Mouse (Mus musculus): Measurements from ENCODE around the gene Gna13. TPM values are rescaled to one million over a fixed set of nuclear protein-coding genes. Genes with fewer than 3 reads are reported as not detected.

The Gna13 gene
- total RNA-seq, 1 experiment = 34.8 TPM

GRCm38 (mm10) chr11:109330706-109331393, 31.8 kb upstream of the Gna13 start:
- H3K36me3 ChIP-seq (ENCODE audit: control insufficient read depth, insufficient read depth, low read length, poor library complexity, severe bottlenecking) = no peaks in the 10 kb centered on the region
- no peaks in the 10 kb centered on the region for H3K9me3 ChIP-seq (ENCODE audit: control insufficient read depth, insufficient read depth, low read depth, low read length)
- no peak overlapping the region for H3K9ac ChIP-seq (ENCODE audit: insufficient read depth, low read depth, low read length, poor library complexity, severe bottlenecking)
- TF ChIP-seq CHD2 (IDR thresholded peaks at IDR 0.05; ENCODE audit: low read depth, low read length) (no peak), ZNF384 (IDR thresholded peaks at IDR 0.05; ENCODE audit: low read depth, low read length) (no peak), ZC3H11A (IDR thresholded peaks at IDR 0.05; ENCODE audit: borderline replicate concordance, low read depth, low read length) (no peak), MAFK (IDR thresholded peaks at IDR 0.05; ENCODE audit: insufficient read depth, low read depth, low read length) (no peak), HCFC1 (IDR thresholded peaks at IDR 0.05; ENCODE audit: borderline replicate concordance, insufficient read depth, low read length) (no peak)
- H3K27ac ChIP-seq (ENCODE audit: insufficient read depth, low read depth, low read length, poor library complexity, severe bottlenecking) = no peak overlapping the region
- in situ Hi-C loops (cut with MboI; ENCODE audit: low sequenced_read_pairs in 2 of 2, unreplicated experiment in 2 of 2) = no loop called here
- H3K4me1 ChIP-seq (ENCODE audit: control insufficient read depth in 2 of 2, insufficient read depth in 2 of 2, low read length in 2 of 2, poor library complexity in 1 of 2) = peaks cover 0 to 2% of the 10 kb centered on the region in 2 experiments; a peak in 1 of 4 replicates
- DNase-seq (ENCODE audit: low read depth, low spot score) = no peak
- H3K4me3 ChIP-seq (ENCODE audit: insufficient read depth in 1 of 2, low read depth in 1 of 2, low read length in 2 of 2, poor library complexity in 1 of 2, severe bottlenecking in 1 of 2) = peak overlapping the region in 1 of 2 experiments; percentile 35; a peak in 2 of 4 replicates

- DNase-seq (ENCODE audit: low read depth, low spot score) = peak; percentile 96
- TF ChIP-seq ZC3H11A (IDR thresholded peaks at IDR 0.05; ENCODE audit: borderline replicate concordance, low read depth, low read length) (peak; percentile 80), MAFK (IDR thresholded peaks at IDR 0.05; ENCODE audit: insufficient read depth, low read depth, low read length) (no peak), ZNF384 (IDR thresholded peaks at IDR 0.05; ENCODE audit: low read depth, low read length) (no peak)
- no peaks in the 10 kb centered on the region for H3K36me3 ChIP-seq (ENCODE audit: control insufficient read depth, insufficient read depth, low read length, poor library complexity, severe bottlenecking)
- H3K9ac ChIP-seq (ENCODE audit: insufficient read depth, low read depth, low read length, poor library complexity, severe bottlenecking) = no peak overlapping the region
- H3K4me3 ChIP-seq (ENCODE audit: insufficient read depth in 1 of 2, low read depth in 1 of 2, low read length in 2 of 2, poor library complexity in 1 of 2, severe bottlenecking in 1 of 2) = peak overlapping the region in 1 of 2 experiments; percentile 35; a peak in 1 of 4 replicates
- H3K27ac ChIP-seq (ENCODE audit: insufficient read depth, low read depth, low read length, poor library complexity, severe bottlenecking) = no peak overlapping the region
- in situ Hi-C loops (cut with MboI; ENCODE audit: low sequenced_read_pairs in 2 of 2, unreplicated experiment in 2 of 2) = no loop called here
- H3K4me1 ChIP-seq (ENCODE audit: control insufficient read depth in 2 of 2, insufficient read depth in 2 of 2, low read length in 2 of 2, poor library complexity in 1 of 2) = peaks cover 0 to 2% of the 10 kb centered on the region in 2 experiments; a peak in 1 of 4 replicates
- no peaks in the 10 kb centered on the region for H3K9me3 ChIP-seq (ENCODE audit: control insufficient read depth, insufficient read depth, low read depth, low read length)
These were observed 31.2 kb upstream of the Gna13 start for GRCm38 (mm10) chr11:109331424-109331824.

GRCm38 (mm10) chr11:109332722-109333121, 29.9 kb upstream of the Gna13 start:
- Histone ChIP-seq H3K36me3 (ENCODE audit: control insufficient read depth, insufficient read depth, low read length, poor library complexity, severe bottlenecking) (no peaks in the 10 kb centered on the region), H3K4me3 (ENCODE audit: insufficient read depth in 1 of 2, low read depth in 1 of 2, low read length in 2 of 2, poor library complexity in 1 of 2, severe bottlenecking in 1 of 2) (no peak overlapping the region), H3K9me3 (ENCODE audit: control insufficient read depth, insufficient read depth, low read depth, low read length) (no peaks in the 10 kb centered on the region), H3K9ac (ENCODE audit: insufficient read depth, low read depth, low read length, poor library complexity, severe bottlenecking) (no peak overlapping the region), H3K4me1 (ENCODE audit: control insufficient read depth in 2 of 2, insufficient read depth in 2 of 2, low read length in 2 of 2, poor library complexity in 1 of 2) (peaks cover 0 to 2% of the 10 kb centered on the region in 2 experiments; a peak in 1 of 4 replicates), H3K27ac (ENCODE audit: insufficient read depth, low read depth, low read length, poor library complexity, severe bottlenecking) (no peak overlapping the region)
- no peak for DNase-seq (ENCODE audit: low read depth, low spot score)
- TF ChIP-seq ZNF384 (IDR thresholded peaks at IDR 0.05; ENCODE audit: low read depth, low read length) (no peak), MAFK (IDR thresholded peaks at IDR 0.05; ENCODE audit: insufficient read depth, low read depth, low read length) (no peak), ZC3H11A (IDR thresholded peaks at IDR 0.05; ENCODE audit: borderline replicate concordance, low read depth, low read length) (no peak), CHD2 (IDR thresholded peaks at IDR 0.05; ENCODE audit: low read depth, low read length) (no peak), HCFC1 (IDR thresholded peaks at IDR 0.05; ENCODE audit: borderline replicate concordance, insufficient read depth, low read length) (no peak)
- in situ Hi-C loops (cut with MboI; ENCODE audit: low sequenced_read_pairs in 2 of 2, unreplicated experiment in 2 of 2) = no loop called here

GRCm38 (mm10) chr11:109334773-109335172, 27.9 kb upstream of the Gna13 start:
- Histone ChIP-seq H3K9me3 (ENCODE audit: control insufficient read depth, insufficient read depth, low read depth, low read length) (no peaks in the 10 kb centered on the region), H3K27ac (ENCODE audit: insufficient read depth, low read depth, low read length, poor library complexity, severe bottlenecking) (no peak overlapping the region), H3K36me3 (ENCODE audit: control insufficient read depth, insufficient read depth, low read length, poor library complexity, severe bottlenecking) (no peaks in the 10 kb centered on the region), H3K9ac (ENCODE audit: insufficient read depth, low read depth, low read length, poor library complexity, severe bottlenecking) (no peak overlapping the region), H3K4me3 (ENCODE audit: insufficient read depth in 1 of 2, low read depth in 1 of 2, low read length in 2 of 2, poor library complexity in 1 of 2, severe bottlenecking in 1 of 2) (no peak overlapping the region), H3K4me1 (ENCODE audit: control insufficient read depth in 2 of 2, insufficient read depth in 2 of 2, low read length in 2 of 2, poor library complexity in 1 of 2) (peaks cover 0 to 2% of the 10 kb centered on the region in 2 experiments; a peak in 1 of 4 replicates)
- in situ Hi-C loops (cut with MboI; ENCODE audit: low sequenced_read_pairs in 2 of 2, unreplicated experiment in 2 of 2) = no loop called here
- TF ChIP-seq HCFC1 (IDR thresholded peaks at IDR 0.05; ENCODE audit: borderline replicate concordance, insufficient read depth, low read length) (no peak), MAFK (IDR thresholded peaks at IDR 0.05; ENCODE audit: insufficient read depth, low read depth, low read length) (peak; percentile 75)
- no peak for DNase-seq (ENCODE audit: low read depth, low spot score)

All from ES-E14 (cell line).